Mouse (Mus musculus) heart, adult 8-10 months (tissue): ENCODE results near the gene Fam160a1. TPM values are rescaled to one million over a fixed set of nuclear protein-coding genes. Genes with fewer than 3 reads are reported as not detected.

Source experiments
- DNase-seq: peaks from one replicate; pipeline ENCODE4 v3.0.0; 2022; ENCODE audit warnings: low spot score
- total RNA-seq, 4 experiments: library from RNA; stranded (reverse); gene quantifications; 2 replicates each; pipeline ENCODE4 v1.2.4; 2022

Gene Fam160a1
- total RNA-seq, 4 experiments from 2014 or later: 54.1 to 61.6 (median 58.5) TPM

- DNase-seq: no peak
Observed at GRCm38 (mm10) chr3:85634389-85635125, 182.5 kb downstream of the Fam160a1 start.

- DNase-seq: no peak
Observed at GRCm38 (mm10) chr3:85633733-85634132, 183.4 kb downstream of the Fam160a1 start.

- no peak for DNase-seq
Observed at GRCm38 (mm10) chr3:85629895-85630510, 187.1 kb downstream of the Fam160a1 start.

GRCm38 (mm10) chr3:85619751-85620150 lies 197.3 kb downstream of the Fam160a1 start:
- no peak for DNase-seq

DNA sequence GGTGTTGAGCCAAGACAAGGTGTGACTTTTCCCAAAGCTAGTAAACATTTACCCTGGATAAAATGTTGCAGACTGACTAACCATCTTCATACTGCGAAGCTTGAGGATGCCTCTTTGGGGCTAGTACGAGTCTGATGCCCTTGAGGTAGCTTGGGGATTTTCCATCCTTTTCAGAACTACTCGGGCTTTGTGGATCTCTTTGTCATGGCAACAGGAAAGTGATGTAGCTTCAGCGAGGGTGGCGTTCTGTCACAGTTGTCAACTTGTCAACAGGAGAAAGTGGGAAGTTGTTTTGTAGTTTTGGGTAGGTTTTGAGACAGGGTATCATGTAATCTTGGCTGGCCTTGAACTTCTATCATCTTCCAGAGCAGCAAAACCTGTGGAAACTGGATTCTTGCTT lies 197.7 kb downstream of the Fam160a1 start:
- DNase-seq: no peak

DNA sequence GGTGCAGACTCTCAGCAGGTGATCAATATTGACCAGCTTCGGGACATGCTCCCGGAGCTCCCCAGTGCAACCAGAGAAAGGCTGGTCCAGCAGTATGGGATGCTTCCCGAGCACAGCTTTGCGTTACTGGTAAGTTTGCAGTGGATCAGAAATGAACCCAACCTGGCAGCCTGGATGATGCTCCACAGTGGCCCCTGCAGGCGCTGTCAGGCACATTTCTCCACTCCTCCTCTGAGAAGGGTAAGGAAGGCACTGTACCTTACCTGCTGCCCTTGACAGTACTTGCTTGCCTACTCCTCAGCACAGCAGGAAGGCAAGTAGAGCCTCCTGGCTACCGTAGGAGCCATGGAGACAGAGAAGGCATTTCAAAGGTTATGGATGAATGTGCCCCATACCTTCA lies 198.2 kb downstream of the Fam160a1 start:
- DNase-seq: no peak

- DNase-seq: no peak
Observed at GRCm38 (mm10) chr3:85616389-85616788, 200.7 kb downstream of the Fam160a1 start.

Other genes with a start within 250 kb of the Fam160a1 start
- 10 to 100 TPM; 50.0 to 58.3 (median 53.4) TPM for gene Gatb, start 243.2 kb downstream of the Fam160a1 start, total RNA-seq
- 1 to 10 TPM; 4.4 to 7.7 (median 5.2) TPM for gene Glt28d2, start 70.2 kb upstream of the Fam160a1 start, total RNA-seq
- gene Gm37240, start 70.2 kb upstream of the Fam160a1 start, total RNA-seq: 10 to 100 TPM; 36.8 to 49.5 (median 39.2) TPM
- 10 to 100 TPM; 17.8 to 23.5 (median 20.5) TPM for gene Sh3d19, start 153.8 kb upstream of the Fam160a1 start, total RNA-seq
- gene Prss48, start 185.2 kb upstream of the Fam160a1 start, total RNA-seq: not detected